Mouse (Mus musculus) MEL (cell line): ENCODE measurements around the gene Eml6. TPM values are rescaled to one million over a fixed set of nuclear protein-coding genes. Genes with fewer than 3 reads are reported as not detected.

Experiments used
- DNase-seq: peaks from one replicate; pipeline ENCODE4 v3.0.0; 2011; ENCODE audit warnings: low read depth, low spot score
- H3K27ac ChIP-seq: 2 replicates; pipeline ENCODE4 v1.5.1; 2012; ENCODE audit warnings: low read depth, mild to moderate bottlenecking, control low read depth, low read length, moderate library complexity; ENCODE audit not compliant: control insufficient read depth
- H3K27me3 ChIP-seq, 2 experiments: fragments of 150-350 bp in 1 of 2; sonication (generic) in 1 of 2; 2 replicates each; pipeline ENCODE4 v1.6.1; 2012; ENCODE audit warnings: low read length in 2 of 2, mild to moderate bottlenecking in 2 of 2, improper control_type of control experiment in 1 of 2, moderate library complexity in 1 of 2; ENCODE audit not compliant: insufficient read depth in 2 of 2, control insufficient read depth in 1 of 2
- H3K36me3 ChIP-seq, 2 experiments: 2 replicates each; pipeline ENCODE4 v1.6.1; 2012 to 2014; ENCODE audit warnings: low read length in 2 of 2, improper control_type of control experiment in 1 of 2, inconsistent platforms in 1 of 2, mild to moderate bottlenecking in 1 of 2; ENCODE audit not compliant: insufficient read depth in 2 of 2, control insufficient read depth in 1 of 2
- H3K4me1 ChIP-seq, 2 experiments: fragments of 150-350 bp in 1 of 2; sonication (generic) in 1 of 2; 2 replicates each; pipeline ENCODE4 v1.6.1; 2012; ENCODE audit warnings: low read length in 2 of 2, improper control_type of control experiment in 1 of 2, mild to moderate bottlenecking in 1 of 2; ENCODE audit not compliant: insufficient read depth in 2 of 2, control insufficient read depth in 1 of 2
- H3K4me3 ChIP-seq, 2 experiments: fragments of 150-350 bp in 1 of 2; sonication (generic) in 1 of 2; 2 replicates each; pipeline ENCODE4 v1.5.1; 2012; ENCODE audit warnings: low read depth in 2 of 2, low read length in 2 of 2, mild to moderate bottlenecking in 2 of 2, moderate library complexity in 2 of 2, control low read depth in 1 of 2, improper control_type of control experiment in 1 of 2; ENCODE audit not compliant: control insufficient read depth in 1 of 2, insufficient read depth in 1 of 2
- H3K79me2 ChIP-seq: 2 replicates; pipeline ENCODE4 v1.6.1; 2012; ENCODE audit warnings: mild to moderate bottlenecking, low read length, moderate library complexity; ENCODE audit not compliant: control insufficient read depth, poor library complexity, insufficient read depth
- H3K9ac ChIP-seq: 2 replicates; pipeline ENCODE4 v1.6.1; 2012; ENCODE audit warnings: low read depth, mild to moderate bottlenecking, control low read depth, low read length, moderate library complexity; ENCODE audit not compliant: control insufficient read depth, poor library complexity, severe bottlenecking
- H3K9me3 ChIP-seq: fragments of 150-350 bp; sonication (generic); replicated peaks from 2 replicates; pipeline ENCODE4 v1.6.1; 2012; ENCODE audit warnings: mild to moderate bottlenecking, low read length, improper control_type of control experiment, moderate library complexity; ENCODE audit not compliant: insufficient read depth
- CHD1 ChIP-seq: IDR thresholded peaks from 2 replicates; pipeline ENCODE4 v1.6.1; 2012; ENCODE audit warnings: low read depth, mild to moderate bottlenecking, inconsistent platforms, low read length, improper control_type of control experiment
- CTCF ChIP-seq, 3 experiments: IDR thresholded peaks in 2 of 3; conservative IDR thresholded peaks in 1 of 3; 2 replicates each; pipeline ENCODE4 v1.5.1; 2011 to 2012; ENCODE audit warnings: low read length in 3 of 3, low read depth in 2 of 3, mild to moderate bottlenecking in 2 of 3, improper control_type of control experiment in 1 of 3, inconsistent platforms in 1 of 3, mixed read lengths in 1 of 3, moderate library complexity in 1 of 3; ENCODE audit not compliant: control insufficient read depth in 1 of 3, insufficient read depth in 1 of 3, poor library complexity in 1 of 3, severe bottlenecking in 1 of 3
- E2F4 ChIP-seq: IDR thresholded peaks from 2 replicates; pipeline ENCODE4 v1.6.1; 2011; ENCODE audit warnings: low read depth, low read length, improper control_type of control experiment, borderline replicate concordance
- EP300 ChIP-seq, 2 experiments: IDR thresholded peaks; 2 replicates each; pipeline ENCODE4 v1.6.1; 2011; ENCODE audit warnings: improper control_type of control experiment in 2 of 2, low read length in 2 of 2, low read depth in 1 of 2, mild to moderate bottlenecking in 1 of 2
- ETS1 ChIP-seq: IDR thresholded peaks from 2 replicates; pipeline ENCODE4 v1.6.1; 2012; ENCODE audit warnings: low read depth, mild to moderate bottlenecking, inconsistent platforms, low read length, improper control_type of control experiment, moderate library complexity
- GATA1 ChIP-seq: IDR thresholded peaks from 2 replicates; pipeline ENCODE4 v1.6.1; 2011; ENCODE audit warnings: low read depth, low read length, improper control_type of control experiment
- HCFC1 ChIP-seq: IDR thresholded peaks from 2 replicates; pipeline ENCODE4 v1.6.1; 2012; ENCODE audit warnings: low read depth, mild to moderate bottlenecking, inconsistent platforms, low read length, improper control_type of control experiment, moderate library complexity
- JUND ChIP-seq: IDR thresholded peaks from 2 replicates; pipeline ENCODE4 v1.6.1; 2011; ENCODE audit warnings: low read depth, mild to moderate bottlenecking, improper control_type of control experiment, low read length
- KAT2A ChIP-seq: conservative IDR thresholded peaks from 2 replicates; pipeline ENCODE4 v1.6.1; 2012; ENCODE audit warnings: low read depth, low read length, improper control_type of control experiment, inconsistent platforms
- MAX ChIP-seq: IDR thresholded peaks from 2 replicates; pipeline ENCODE4 v1.6.1; 2011; ENCODE audit warnings: low read length, improper control_type of control experiment
- MEF2A ChIP-seq: IDR thresholded peaks from 2 replicates; pipeline ENCODE4 v1.6.1; 2014; ENCODE audit warnings: low read depth, mild to moderate bottlenecking, inconsistent platforms, low read length, improper control_type of control experiment; ENCODE audit not compliant: poor library complexity, insufficient replicate concordance, severe bottlenecking; ENCODE audit errors: extremely low read depth
- MYB ChIP-seq: IDR thresholded peaks from 2 replicates; pipeline ENCODE4 v1.6.1; 2011; ENCODE audit warnings: mild to moderate bottlenecking, low read depth, low read length, improper control_type of control experiment
- MYC ChIP-seq: IDR thresholded peaks from 2 replicates; pipeline ENCODE4 v1.6.1; 2011; ENCODE audit warnings: low read depth, mild to moderate bottlenecking, low read length, improper control_type of control experiment, moderate library complexity
- NELFE ChIP-seq: IDR thresholded peaks from 2 replicates; pipeline ENCODE4 v1.6.1; 2011; ENCODE audit warnings: low read depth, low read length, improper control_type of control experiment
- NRF1 ChIP-seq: IDR thresholded peaks from 2 replicates; pipeline ENCODE4 v1.6.1; 2014; ENCODE audit warnings: low read depth, mild to moderate bottlenecking, inconsistent platforms, low read length, improper control_type of control experiment, moderate library complexity; ENCODE audit not compliant: poor library complexity, insufficient read depth, severe bottlenecking
- POLR2AphosphoS5 ChIP-seq: IDR thresholded peaks from 2 replicates; pipeline ENCODE4 v1.6.1; 2012; ENCODE audit warnings: low read depth, borderline replicate concordance, mild to moderate bottlenecking, inconsistent platforms, low read length, moderate library complexity, mixed read lengths
- RAD21 ChIP-seq: IDR thresholded peaks from 2 replicates; pipeline ENCODE4 v1.6.1; 2011; ENCODE audit warnings: mild to moderate bottlenecking, low read depth, low read length, improper control_type of control experiment
- RCOR1 ChIP-seq: IDR thresholded peaks from 2 replicates; pipeline ENCODE4 v1.6.1; 2012; ENCODE audit warnings: low read depth, mild to moderate bottlenecking, inconsistent platforms, low read length, improper control_type of control experiment
- SIN3A ChIP-seq: IDR thresholded peaks from 2 replicates; pipeline ENCODE4 v1.6.1; 2012; ENCODE audit warnings: low read length, improper control_type of control experiment, inconsistent platforms
- SMC3 ChIP-seq: IDR thresholded peaks from 2 replicates; pipeline ENCODE4 v1.6.1; 2011; ENCODE audit warnings: low read depth, low read length, improper control_type of control experiment
- TBP ChIP-seq: IDR thresholded peaks from 2 replicates; pipeline ENCODE4 v1.8.0; 2011; ENCODE audit warnings: low read depth, low read length, improper control_type of control experiment
- TCF12 ChIP-seq: IDR thresholded peaks from 2 replicates; pipeline ENCODE4 v1.6.1; 2014; ENCODE audit warnings: low read depth, mild to moderate bottlenecking, inconsistent platforms, low read length, improper control_type of control experiment, moderate library complexity
- USF1 ChIP-seq: IDR thresholded peaks from 2 replicates; pipeline ENCODE4 v1.6.1; 2014; ENCODE audit warnings: low read depth, mild to moderate bottlenecking, inconsistent platforms, low read length, improper control_type of control experiment, moderate library complexity
- USF2 ChIP-seq, 2 experiments: IDR thresholded peaks; 2 replicates each; pipeline ENCODE4 v1.6.1; 2011 to 2012; ENCODE audit warnings: improper control_type of control experiment in 2 of 2, low read length in 2 of 2, borderline replicate concordance in 1 of 2, inconsistent platforms in 1 of 2, low read depth in 1 of 2, mild to moderate bottlenecking in 1 of 2; ENCODE audit not compliant: insufficient read depth in 1 of 2
- ZMIZ1 ChIP-seq: IDR thresholded peaks from 2 replicates; pipeline ENCODE4 v1.6.1; 2012; ENCODE audit warnings: low read depth, mild to moderate bottlenecking, inconsistent platforms, low read length, improper control_type of control experiment, moderate library complexity
- ZNF384 ChIP-seq: IDR thresholded peaks from 2 replicates; pipeline ENCODE4 v1.6.1; 2012; ENCODE audit warnings: low read depth, mild to moderate bottlenecking, inconsistent platforms, low read length, improper control_type of control experiment
- polyA plus RNA-seq, 2 experiments: library from polyadenylated mRNA; stranded (reverse) in 1 of 2; unstranded in 1 of 2; fragments of >175 nt in 1 of 2; fragments of >200 nt in 1 of 2; gene quantifications; 2 replicates each; pipeline versions ENCODE4 v1.2.1 to v1.2.4; 2012; ENCODE audit warnings: low replicate concordance in 2 of 2, low read depth in 1 of 2; ENCODE audit not compliant: insufficient read length in 2 of 2, insufficient read depth in 1 of 2, missing spikeins in 1 of 2
- total RNA-seq: library from RNA; depleted of rRNA; stranded (reverse); fragments of 300-350 nt; gene quantifications from 2 replicates; pipeline ENCODE4 v1.2.3, GENCODE M21; 2012

Gene Eml6
- total and polyA plus RNA-seq, 3 experiments: 2.7 to 2.8 TPM; not detected in 1

GRCm38 (mm10) chr11:29808173-29808980 is 217.5 kb downstream of the Eml6 start:
- TF ChIP-seq EP300 (IDR thresholded peaks at IDR 0.05; ENCODE audit: low read depth in 1 of 2, low read length in 2 of 2) (0 out of 4 replicates have a peak, but pooled peaks of 1 of the 2 experiments have one; percentile 26), JUND (peak; percentile 84; the same call in 1 of the 2 replicates), GATA1 (peak; percentile 30; the same call in 1 of the 2 replicates), E2F4 (no peak), ZNF384 (no peak), SMC3 (no peak), KAT2A (no peak), USF1 (no peak), NELFE (no peak), TCF12 (0 out of 2 replicates have a peak, but pooled peaks have one; percentile 13), CTCF (IDR thresholded peaks at IDR 0.05 in 2 of 3, conservative IDR thresholded peaks at IDR 0.05 in 1 of 3; ENCODE audit: control insufficient read depth in 1 of 3, insufficient read depth in 1 of 3, low read depth in 2 of 3, low read length in 3 of 3, poor library complexity in 1 of 3, severe bottlenecking in 1 of 3) (no peak), MEF2A (peak; percentile 61; the same call in 1 of the 2 replicates), ETS1 (0 out of 2 replicates have a peak, but pooled peaks have one; percentile 47), RCOR1 (no peak), MYB (no peak)
- no peak overlapping the region; the same call in 1 of the 2 replicates for H3K27ac ChIP-seq
- no peak overlapping the region for H3K4me3 ChIP-seq

GRCm38 (mm10) chr11:29807325-29807724 is 218.5 kb downstream of the Eml6 start:
- no peaks in the 10 kb centered on the region for H3K9me3 ChIP-seq
- peaks cover 0 to 8% of the 10 kb centered on the region in 2 experiments; a peak in 3 of 4 replicates for H3K4me1 ChIP-seq
- no peak overlapping the region for H3K4me3 ChIP-seq
- no peak overlapping the region for H3K9ac ChIP-seq
- no peak for DNase-seq
- no peak overlapping the region for H3K27ac ChIP-seq
- H3K79me2 ChIP-seq: no peaks in the 10 kb centered on the region
- no peak for TF ChIP-seq CHD1
- TF ChIP-seq MEF2A: no peak
- no peak for TF ChIP-seq NRF1
- TF ChIP-seq KAT2A: no peak
- no peak for TF ChIP-seq MAX
- TF ChIP-seq MYC: no peak
- TF ChIP-seq JUND: no peak
- no peak for TF ChIP-seq POLR2AphosphoS5
- no peak for TF ChIP-seq ZMIZ1
- TF ChIP-seq HCFC1: no peak
- no peak for TF ChIP-seq USF2 (IDR thresholded peaks at IDR 0.05; ENCODE audit: borderline replicate concordance in 1 of 2, insufficient read depth in 1 of 2, low read depth in 1 of 2, low read length in 2 of 2)
- no peak for TF ChIP-seq SIN3A
- no peak for TF ChIP-seq RAD21
- TF ChIP-seq TBP: no peak
- TF ChIP-seq ETS1: no peak
- TF ChIP-seq, all 39 proteins: peak for 0
- Histone ChIP-seq H3K36me3 (peaks cover 0 to 8% of the 10 kb centered on the region in 2 experiments; a peak in 2 of 4 replicates), H3K27me3 (no peaks in the 10 kb centered on the region)

More at GRCm38 (mm10) chr11:29808173-29808980, 217.5 kb downstream of the Eml6 start:
- no peaks in the 10 kb centered on the region for H3K27me3 ChIP-seq
- peaks cover 0 to 8% of the 10 kb centered on the region in 2 experiments; a peak in 2 of 4 replicates for H3K36me3 ChIP-seq
- DNase-seq: peak; percentile 47
- no peak overlapping the region for H3K9ac ChIP-seq
- H3K79me2 ChIP-seq: no peaks in the 10 kb centered on the region
- H3K4me1 ChIP-seq: peaks cover 0 to 8% of the 10 kb centered on the region in 2 experiments; a peak in 3 of 4 replicates
- no peaks in the 10 kb centered on the region for H3K9me3 ChIP-seq
